Mouse (Mus musculus) brain, adult 10 weeks (tissue): ENCODE measurements around the gene Olfr959. TPM values are rescaled to one million over a fixed set of nuclear protein-coding genes. Genes with fewer than 3 reads are reported as not detected.

Source experiments
- polyA plus RNA-seq: library from polyadenylated mRNA; stranded (reverse); fragments of 350-450 nt; fragmentation: Illumina TruSeq; extraction: RNeasy Lipid Tissue Mini Kit (QIAGEN cat#74804); gene quantifications from one replicate; pipeline ENCODE4 v1.2.3, GENCODE M21; 2015; ENCODE audit warnings: low read depth, low replicate concordance

Olfr959 gene
- polyA plus RNA-seq = not detected

GRCm38 (mm10) chr9:39575469-39575868 is at the start of gene Olfr959:
TSS of gene Olfr959 (minus strand) at chr9:39575569.

GRCm38 (mm10) chr9:39621073-39621472 is 45.7 kb upstream of the Olfr959 start, which contains the start of gene Olfr960:
TSS of gene Olfr960 (plus strand) at chr9:39621373.

GRCm38 (mm10) chr9:39610355-39610754 is 35.0 kb upstream of the Olfr959 start, which contains the start of gene Olfr148:
TSS of gene Olfr148 (plus strand) at chr9:39610655.

GRCm38 (mm10) chr9:39603999-39604453 is 28.7 kb upstream of the Olfr959 start, which contains the start of gene AW551984:
TSS of gene AW551984 (minus strand) at chr9:39604403.

GRCm38 (mm10) chr9:39553946-39554345 is 21.4 kb downstream of the Olfr959 start, which contains the start of gene Olfr958:
TSS of gene Olfr958 (minus strand) at chr9:39554054.

Other genes starting within 250 kb of the Olfr959 start
- gene Olfr948, start 249.5 kb downstream of the Olfr959 start, polyA plus RNA-seq = not detected
- not detected for gene Olfr951, start 188.2 kb downstream of the Olfr959 start, polyA plus RNA-seq
- not detected for gene Olfr952, start 148.4 kb downstream of the Olfr959 start, polyA plus RNA-seq
- gene Olfr954, start 118.9 kb downstream of the Olfr959 start, polyA plus RNA-seq = not detected
- not detected for gene Olfr955, start 103.6 kb downstream of the Olfr959 start, polyA plus RNA-seq
- not detected for gene Olfr44, start 81.6 kb downstream of the Olfr959 start, polyA plus RNA-seq
- not detected for gene Olfr957, start 59.8 kb downstream of the Olfr959 start, polyA plus RNA-seq
- not detected for gene Olfr958, start 21.5 kb downstream of the Olfr959 start, polyA plus RNA-seq
- 10.0 TPM for gene AW551984, start 28.8 kb upstream of the Olfr959 start, polyA plus RNA-seq
- gene Olfr148, start 35.1 kb upstream of the Olfr959 start, polyA plus RNA-seq = not detected
- not detected for gene Olfr960, start 45.8 kb upstream of the Olfr959 start, polyA plus RNA-seq
- gene Olfr961, start 69.5 kb upstream of the Olfr959 start, polyA plus RNA-seq = not detected
- gene Olfr963, start 91.6 kb upstream of the Olfr959 start, polyA plus RNA-seq = not detected
- gene Olfr149, start 131.5 kb upstream of the Olfr959 start, polyA plus RNA-seq = not detected
- not detected for gene Olfr965, start 135.8 kb upstream of the Olfr959 start, polyA plus RNA-seq
- not detected for gene Olfr150, start 155.4 kb upstream of the Olfr959 start, polyA plus RNA-seq
- not detected for gene Olfr967, start 170.7 kb upstream of the Olfr959 start, polyA plus RNA-seq
- gene Olfr968, start 207.7 kb upstream of the Olfr959 start, polyA plus RNA-seq = not detected
- gene Olfr969, start 215.4 kb upstream of the Olfr959 start, polyA plus RNA-seq = not detected
- not detected for gene Olfr970, start 233.3 kb upstream of the Olfr959 start, polyA plus RNA-seq